Mouse (Mus musculus) heart, embryonic 11.5 days (tissue): ENCODE data around the gene Brat1. TPM values are rescaled to one million over a fixed set of nuclear protein-coding genes. Genes with fewer than 3 reads are reported as not detected.

Source experiments
- ATAC-seq: fragments of 200-750 bp; cut with Nextera tagmentation; replicated peaks from 2 replicates; pipeline ENCODE4 v1.8.0; 2017; ENCODE audit warnings: moderate library complexity; ENCODE audit not compliant: insufficient number of reproducible peaks, low FRiP score, low TSS enrichment
- H3K27ac ChIP-seq: fragments of 300-500 bp; sonication (generic); 2 replicates; pipeline ENCODE4 v1.5.1; 2014; ENCODE audit warnings: mild to moderate bottlenecking, low read depth, low read length
- H3K27me3 ChIP-seq: fragments of 300-500 bp; sonication (generic); 2 replicates; pipeline ENCODE4 v1.6.1; 2014; ENCODE audit warnings: mild to moderate bottlenecking, low read length, mixed read lengths; ENCODE audit not compliant: control insufficient read depth, insufficient read depth
- H3K36me3 ChIP-seq: fragments of 300-500 bp; sonication (generic); 2 replicates; pipeline ENCODE4 v1.6.1; 2014; ENCODE audit warnings: mild to moderate bottlenecking, low read length, moderate library complexity, mixed read lengths; ENCODE audit not compliant: control insufficient read depth, insufficient read depth
- H3K4me1 ChIP-seq: fragments of 300-500 bp; sonication (generic); 2 replicates; pipeline ENCODE4 v1.6.1; 2014; ENCODE audit warnings: low read length; ENCODE audit not compliant: control insufficient read depth, insufficient read depth
- H3K4me2 ChIP-seq: fragments of 300-500 bp; sonication (generic); 2 replicates; pipeline ENCODE4 v1.6.1; 2014; ENCODE audit warnings: mild to moderate bottlenecking, moderate library complexity
- H3K4me3 ChIP-seq: fragments of 300-500 bp; sonication (generic); 2 replicates; pipeline ENCODE4 v1.5.1; 2014; ENCODE audit warnings: low read depth, low read length
- H3K9ac ChIP-seq: fragments of 300-500 bp; sonication (generic); 2 replicates; pipeline ENCODE4 v1.6.1; 2014; ENCODE audit warnings: mild to moderate bottlenecking, low read depth, low read length, moderate library complexity
- H3K9me3 ChIP-seq: fragments of 300-500 bp; sonication (generic); replicated peaks from 2 replicates; pipeline ENCODE4 v1.6.1; 2016; ENCODE audit warnings: low read length; ENCODE audit not compliant: control insufficient read depth
- WGBS: fragments of 180-500 bp; shearing (Covaris S2); extraction: QIAGEN DNeasy Blood & Tissue Kit; methylation state at CpG from one replicate; pipeline ENCODE4 v1.1.7; 2014; ENCODE audit not compliant: insufficient replicate concordance; 5-methylcytosine and 5-hydroxymethylcytosine counted together
- polyA plus RNA-seq: library from polyadenylated mRNA; unstranded; fragments of >200 nt; fragmentation: Nextera tagmentation; extraction: Ambion mirVana; gene quantifications from 2 replicates; pipeline ENCODE4 v1.2.1, GENCODE M21; 2014

The Brat1 gene
- polyA plus RNA-seq, 1 experiment from 2014 or later = 9.8 TPM

DNA sequence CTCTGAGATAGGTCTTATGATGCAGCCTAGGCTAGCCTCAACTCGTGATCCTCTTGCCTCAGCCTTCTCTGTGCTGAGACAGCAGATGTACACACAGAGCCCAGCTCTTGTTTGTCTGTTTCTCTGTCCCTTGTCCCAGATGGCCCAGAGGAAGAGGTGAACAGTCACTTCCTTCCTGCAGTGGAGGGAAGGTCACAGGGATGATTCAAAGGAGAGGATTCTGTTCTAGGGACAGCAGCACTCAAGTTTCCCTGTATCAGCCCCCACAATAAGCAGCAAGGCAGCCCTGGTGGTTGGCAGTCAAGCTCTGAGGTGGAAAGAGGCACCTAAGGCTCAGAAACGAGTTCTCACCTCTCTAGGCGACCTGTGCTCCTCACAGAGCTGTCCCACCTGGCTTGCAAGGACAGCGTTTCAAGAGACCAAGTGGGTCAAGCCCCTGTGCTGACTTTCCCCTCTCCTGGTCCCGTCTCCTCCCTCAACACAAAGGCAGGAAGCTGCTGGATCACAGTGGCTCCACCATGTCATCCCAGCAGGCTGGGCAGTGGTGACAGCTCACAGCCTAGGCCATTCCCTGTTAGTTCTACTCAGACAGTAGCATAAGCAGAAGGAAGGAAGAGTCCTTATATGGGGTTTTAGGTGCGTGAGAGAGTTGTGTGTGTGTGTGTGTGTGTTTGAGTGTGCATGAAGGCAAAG is 60.3 kb downstream of the Brat1 start:
- Histone ChIP-seq H3K36me3 (peaks cover 10% of the 10 kb centered on the region), H3K4me2 (no peak overlapping the region), H3K4me3 (no peak overlapping the region), H3K9me3 (no peaks in the 10 kb centered on the region), H3K4me1 (peaks cover 30% of the 10 kb centered on the region), H3K9ac (no peak overlapping the region), H3K27ac (peak overlapping the region; percentile 54), H3K27me3 (no peaks in the 10 kb centered on the region)
- no peak for ATAC-seq
- 52% methylated on average over 6 of the region's 6 CpGs for WGBS

DNA sequence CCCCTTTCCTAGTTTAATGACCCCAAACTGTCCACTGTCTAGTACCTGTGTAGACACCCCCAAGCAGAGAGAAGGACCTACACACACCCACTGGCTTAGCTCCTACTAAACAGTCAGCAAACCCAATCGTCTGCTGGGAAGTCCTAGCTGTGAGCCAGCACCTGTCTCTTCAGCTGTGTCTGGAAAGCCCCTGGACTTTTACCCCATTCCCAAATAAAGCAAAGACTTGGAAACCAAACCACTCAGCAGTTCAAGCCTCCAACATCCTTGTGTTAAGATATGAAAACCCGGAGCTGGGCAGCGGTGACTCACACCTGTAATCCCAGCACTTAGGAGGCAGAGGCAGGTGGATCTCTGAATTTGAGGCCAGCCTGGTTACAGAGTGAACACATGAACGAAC is 61.8 kb downstream of the Brat1 start:
- Histone ChIP-seq H3K4me1 (peaks cover 32% of the 10 kb centered on the region), H3K36me3 (no peaks in the 10 kb centered on the region; the same call in 1 of the 2 replicates), H3K4me2 (no peak overlapping the region), H3K9me3 (no peaks in the 10 kb centered on the region), H3K4me3 (no peak overlapping the region), H3K27me3 (no peaks in the 10 kb centered on the region), H3K27ac (peak overlapping the region; percentile 97; the same call in 1 of the 2 replicates), H3K9ac (no peak overlapping the region)
- WGBS = 80% methylated on average over 4 of the region's 4 CpGs
- no peak for ATAC-seq

DNA sequence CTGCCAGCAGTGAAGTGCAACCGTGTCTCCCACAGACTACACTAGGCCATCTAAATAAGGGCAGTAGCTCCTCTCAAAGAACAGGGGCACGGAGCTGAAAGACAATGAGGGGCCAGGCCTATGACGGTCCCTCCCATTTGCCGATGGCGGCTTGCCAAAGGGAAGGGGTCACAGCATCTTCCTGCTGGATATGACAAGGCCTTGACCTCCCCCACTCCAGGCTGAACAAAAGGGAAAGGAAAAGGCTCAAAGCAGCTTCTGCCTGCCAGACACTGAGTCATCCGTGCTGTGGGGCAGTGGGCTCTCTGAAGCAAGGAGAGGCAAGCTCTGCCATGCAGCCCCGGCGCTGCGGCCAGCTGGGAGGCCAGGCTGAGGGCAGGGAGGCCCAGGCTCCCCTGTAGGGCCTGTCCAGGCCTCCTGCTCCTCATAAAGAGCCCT is 62.9 kb downstream of the Brat1 start:
- no peaks in the 10 kb centered on the region; the same call in 1 of the 2 replicates for H3K36me3 ChIP-seq
- H3K27ac ChIP-seq = peak overlapping the region; percentile 97
- ATAC-seq = peak; percentile 65
- no peaks in the 10 kb centered on the region for H3K9me3 ChIP-seq
- H3K4me1 ChIP-seq = peaks cover 42% of the 10 kb centered on the region
- H3K27me3 ChIP-seq = no peaks in the 10 kb centered on the region
- H3K9ac ChIP-seq = peak overlapping the region; percentile 56
- no peak overlapping the region for H3K4me3 ChIP-seq
- H3K4me2 ChIP-seq = peak overlapping the region; percentile 25; the same call in 1 of the 2 replicates
- WGBS = 13% methylated on average over 9 of the region's 9 CpGs

DNA sequence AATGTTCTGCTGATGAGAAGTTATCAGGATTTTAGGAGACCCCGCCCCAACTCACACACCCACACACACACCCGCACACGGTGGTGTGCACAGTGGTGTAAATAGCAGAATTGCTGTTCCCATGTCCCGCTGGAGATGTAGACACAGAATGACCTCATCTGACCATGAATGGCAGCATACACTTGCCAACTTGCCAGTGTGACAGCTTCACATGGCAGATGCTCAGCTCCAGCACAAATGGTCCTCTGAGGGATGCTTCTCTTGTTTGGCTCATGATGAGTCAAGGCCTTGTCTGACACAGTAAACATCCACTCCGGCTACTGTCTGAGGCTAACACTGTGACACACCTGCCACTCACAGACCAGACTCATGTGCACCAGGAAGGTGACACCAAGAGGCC is 63.5 kb downstream of the Brat1 start:
- Histone ChIP-seq H3K9ac (no peak overlapping the region; the same call in 1 of the 2 replicates), H3K4me2 (no peak overlapping the region), H3K36me3 (no peaks in the 10 kb centered on the region; the same call in 1 of the 2 replicates), H3K9me3 (no peaks in the 10 kb centered on the region), H3K27me3 (no peaks in the 10 kb centered on the region), H3K4me3 (no peak overlapping the region), H3K27ac (peak overlapping the region; percentile 97), H3K4me1 (peaks cover 42% of the 10 kb centered on the region)
- ATAC-seq = no peak
- 55% methylated on average over 5 of the region's 5 CpGs for WGBS

Other genes starting within 250 kb of the Brat1 start
- gene Chst12, start 199.5 kb upstream of the Brat1 start, polyA plus RNA-seq = 17.4 and 20.2 TPM in 2 replicates
- gene Grifin, start 139.9 kb upstream of the Brat1 start, polyA plus RNA-seq = 0.74 TPM in 1 of 2 replicates, not detected in the other
- gene Lfng, start 97.7 kb upstream of the Brat1 start, polyA plus RNA-seq = 2.8 and 3.3 TPM in 2 replicates
- 26.7 and 28.8 TPM in 2 replicates for gene Ttyh3, start 56.0 kb upstream of the Brat1 start, polyA plus RNA-seq
- 8.1 and 10.7 TPM in 2 replicates for gene Iqce, start 2.6 kb upstream of the Brat1 start, polyA plus RNA-seq
- 0.21 and 0.69 TPM in 2 replicates for gene Amz1, start 19.1 kb downstream of the Brat1 start, polyA plus RNA-seq
- gene Gna12, start 125.4 kb downstream of the Brat1 start, polyA plus RNA-seq = 33.1 and 34.0 TPM in 2 replicates